Mouse (Mus musculus): ENCODE measurements around the gene Upp2. TPM values are rescaled to one million over a fixed set of nuclear protein-coding genes. Genes with fewer than 3 reads are reported as not detected.

Gene Upp2
- polyA plus RNA-seq, 1 experiment = 7.6 TPM

DNA sequence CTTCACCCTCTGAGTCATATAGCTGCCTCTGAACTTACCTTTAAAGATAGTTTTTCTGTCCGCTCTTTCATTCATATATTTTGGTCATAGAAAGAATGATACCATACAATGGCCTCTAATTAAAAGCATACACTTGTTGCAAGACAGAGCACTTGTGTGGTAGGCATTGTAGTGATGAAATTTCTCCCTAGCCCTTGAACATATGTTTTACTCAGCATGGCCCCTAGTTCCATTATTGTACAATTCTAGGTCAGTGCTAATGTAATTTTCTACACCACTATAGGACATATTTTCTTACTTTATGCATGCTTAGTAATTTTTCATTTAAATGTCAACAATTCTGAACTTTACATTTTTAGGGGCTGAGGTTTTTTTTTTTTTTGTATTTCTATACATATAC, 89.9 kb downstream of the Upp2 start:
- H3K36me3 ChIP-seq (ENCODE audit: control insufficient read depth, insufficient read depth, low read length) = no peaks in the 10 kb centered on the region
- H3K4me1 ChIP-seq (ENCODE audit: control insufficient read depth, insufficient read depth, insufficient read length, low read length) = no peaks in the 10 kb centered on the region
- 89% methylated on average over 1 of the region's 1 CpGs for WGBS
- no peak overlapping the region for H3K4me3 ChIP-seq (ENCODE audit: low read depth, low read length)
- no peaks in the 10 kb centered on the region for H3K27me3 ChIP-seq (ENCODE audit: control insufficient read depth, insufficient read depth, low read length)
- TF ChIP-seq CTCF (IDR thresholded peaks at IDR 0.05; ENCODE audit: extremely low read depth, insufficient read length, insufficient replicate concordance, low read depth, low read length) = no peak
- TF ChIP-seq POLR2A (IDR thresholded peaks at IDR 0.05; ENCODE audit: low read depth, low read length) = no peak
- H3K27ac ChIP-seq (ENCODE audit: insufficient read depth, low read depth, low read length) = no peak overlapping the region

DNA sequence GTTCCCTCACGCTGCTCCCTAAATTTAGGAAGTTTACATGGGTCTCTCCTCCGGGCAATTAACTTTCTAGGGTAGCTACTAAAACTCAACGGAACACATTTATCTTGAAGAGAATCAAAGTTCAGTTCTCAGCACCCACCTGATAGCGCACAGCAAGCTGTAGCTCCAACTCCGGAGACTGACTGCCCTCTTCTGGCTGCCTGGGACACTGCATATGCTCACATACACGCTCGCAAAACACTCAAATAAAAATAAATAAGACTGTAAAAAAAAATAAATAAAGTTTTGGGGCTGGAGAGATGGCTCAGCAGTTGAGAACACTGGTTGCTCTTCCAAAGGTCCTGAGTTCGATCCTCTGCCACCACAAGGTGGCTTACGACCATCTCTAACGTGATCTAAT, 90.8 kb downstream of the Upp2 start:
- no peak for TF ChIP-seq POLR2A (IDR thresholded peaks at IDR 0.05; ENCODE audit: low read depth, low read length)
- H3K27me3 ChIP-seq (ENCODE audit: control insufficient read depth, insufficient read depth, low read length) = no peaks in the 10 kb centered on the region
- no peak overlapping the region for H3K27ac ChIP-seq (ENCODE audit: insufficient read depth, low read depth, low read length)
- 92% methylated on average over 10 of the region's 10 CpGs for WGBS
- no peaks in the 10 kb centered on the region for H3K4me1 ChIP-seq (ENCODE audit: control insufficient read depth, insufficient read depth, insufficient read length, low read length)
- no peak overlapping the region for H3K4me3 ChIP-seq (ENCODE audit: low read depth, low read length)
- no peaks in the 10 kb centered on the region for H3K36me3 ChIP-seq (ENCODE audit: control insufficient read depth, insufficient read depth, low read length)

- Histone ChIP-seq H3K4me1 (ENCODE audit: control insufficient read depth, insufficient read depth, insufficient read length, low read length) (no peaks in the 10 kb centered on the region), H3K27me3 (ENCODE audit: control insufficient read depth, insufficient read depth, low read length) (no peaks in the 10 kb centered on the region), H3K4me3 (ENCODE audit: low read depth, low read length) (no peak overlapping the region), H3K27ac (ENCODE audit: insufficient read depth, low read depth, low read length) (no peak overlapping the region), H3K36me3 (ENCODE audit: control insufficient read depth, insufficient read depth, low read length) (no peaks in the 10 kb centered on the region)
- TF ChIP-seq CTCF (IDR thresholded peaks at IDR 0.05; ENCODE audit: extremely low read depth, insufficient read length, insufficient replicate concordance, low read depth, low read length) (no peak), POLR2A (IDR thresholded peaks at IDR 0.05; ENCODE audit: low read depth, low read length) (no peak)
- WGBS = 77% methylated on average over 13 of the region's 13 CpGs
Observed at GRCm38 (mm10) chr2:58660591-58660990, 93.5 kb downstream of the Upp2 start.

DNA sequence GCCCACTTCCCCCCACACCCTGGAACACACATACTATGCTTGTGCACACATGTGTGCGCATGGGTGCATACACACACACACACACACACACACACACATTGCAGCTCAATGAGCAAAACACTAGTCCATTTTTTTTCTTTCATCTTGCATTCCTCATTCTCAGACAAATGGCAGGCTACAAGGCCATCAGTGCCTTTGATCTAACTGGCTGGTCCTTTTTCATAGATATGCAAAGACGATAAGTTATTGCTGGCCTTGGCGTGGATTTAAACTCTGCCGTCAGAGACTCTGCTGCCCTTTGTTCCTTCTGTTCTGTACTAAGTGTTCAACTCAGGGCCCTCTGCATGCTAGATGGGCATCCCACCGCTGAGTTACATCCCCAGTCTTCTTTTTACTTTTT, 94.0 kb downstream of the Upp2 start:
- 73% methylated on average over 5 of the region's 5 CpGs for WGBS
- TF ChIP-seq POLR2A (IDR thresholded peaks at IDR 0.05; ENCODE audit: low read depth, low read length) (no peak), CTCF (IDR thresholded peaks at IDR 0.05; ENCODE audit: extremely low read depth, insufficient read length, insufficient replicate concordance, low read depth, low read length) (no peak)
- Histone ChIP-seq H3K36me3 (ENCODE audit: control insufficient read depth, insufficient read depth, low read length) (no peaks in the 10 kb centered on the region), H3K4me1 (ENCODE audit: control insufficient read depth, insufficient read depth, insufficient read length, low read length) (no peaks in the 10 kb centered on the region), H3K27me3 (ENCODE audit: control insufficient read depth, insufficient read depth, low read length) (no peaks in the 10 kb centered on the region), H3K27ac (ENCODE audit: insufficient read depth, low read depth, low read length) (no peak overlapping the region), H3K4me3 (ENCODE audit: low read depth, low read length) (no peak overlapping the region)

DNA sequence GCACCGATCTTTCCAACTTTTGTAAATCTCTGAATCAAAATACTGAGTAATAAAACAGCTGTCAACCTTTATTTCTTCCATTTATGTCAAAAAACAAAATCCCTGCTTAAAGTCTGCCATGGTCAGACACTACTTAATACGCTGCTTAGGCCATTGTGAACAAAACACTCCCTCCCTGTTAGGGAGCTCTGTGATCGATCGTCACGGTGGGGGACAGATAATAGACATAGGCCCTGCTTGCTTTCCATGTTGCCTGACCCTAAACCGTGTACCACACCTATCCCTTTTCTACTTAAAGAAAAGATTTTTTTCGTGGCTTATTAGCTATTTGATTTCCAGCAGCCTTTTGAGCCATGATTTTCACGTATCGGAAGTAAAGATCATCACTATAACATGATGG, 95.6 kb downstream of the Upp2 start:
- H3K27ac ChIP-seq (ENCODE audit: insufficient read depth, low read depth, low read length) = no peak overlapping the region
- no peaks in the 10 kb centered on the region for H3K4me1 ChIP-seq (ENCODE audit: control insufficient read depth, insufficient read depth, insufficient read length, low read length)
- WGBS = 88% methylated on average over 9 of the region's 9 CpGs
- no peaks in the 10 kb centered on the region for H3K36me3 ChIP-seq (ENCODE audit: control insufficient read depth, insufficient read depth, low read length)
- H3K4me3 ChIP-seq (ENCODE audit: low read depth, low read length) = no peak overlapping the region
- no peaks in the 10 kb centered on the region for H3K27me3 ChIP-seq (ENCODE audit: control insufficient read depth, insufficient read depth, low read length)
- TF ChIP-seq CTCF (IDR thresholded peaks at IDR 0.05; ENCODE audit: extremely low read depth, insufficient read length, insufficient replicate concordance, low read depth, low read length) (no peak), POLR2A (IDR thresholded peaks at IDR 0.05; ENCODE audit: low read depth, low read length) (no peak)

- no peak overlapping the region for H3K4me3 ChIP-seq (ENCODE audit: low read depth, low read length)
- no peak for TF ChIP-seq POLR2A (IDR thresholded peaks at IDR 0.05; ENCODE audit: low read depth, low read length)
- TF ChIP-seq CTCF (IDR thresholded peaks at IDR 0.05; ENCODE audit: extremely low read depth, insufficient read length, insufficient replicate concordance, low read depth, low read length) = no peak
- WGBS = 71% methylated on average over 7 of the region's 7 CpGs
- H3K36me3 ChIP-seq (ENCODE audit: control insufficient read depth, insufficient read depth, low read length) = no peaks in the 10 kb centered on the region
- H3K27me3 ChIP-seq (ENCODE audit: control insufficient read depth, insufficient read depth, low read length) = no peaks in the 10 kb centered on the region
- no peak overlapping the region for H3K27ac ChIP-seq (ENCODE audit: insufficient read depth, low read depth, low read length)
- no peaks in the 10 kb centered on the region for H3K4me1 ChIP-seq (ENCODE audit: control insufficient read depth, insufficient read depth, insufficient read length, low read length)
Observed at GRCm38 (mm10) chr2:58663404-58664120, 96.5 kb downstream of the Upp2 start.

- H3K4me1 ChIP-seq (ENCODE audit: control insufficient read depth, insufficient read depth, insufficient read length, low read length) = no peaks in the 10 kb centered on the region
- 76% methylated on average over 12 of the region's 12 CpGs for WGBS
Observed at GRCm38 (mm10) chr2:58665081-58665814, 98.2 kb downstream of the Upp2 start.

More at GRCm38 (mm10) chr2:58665081-58665814, 98.2 kb downstream of the Upp2 start:
- Histone ChIP-seq H3K27me3 (ENCODE audit: control insufficient read depth, insufficient read depth, low read length) (no peaks in the 10 kb centered on the region), H3K4me3 (ENCODE audit: low read depth, low read length) (no peak overlapping the region), H3K27ac (ENCODE audit: insufficient read depth, low read depth, low read length) (no peak overlapping the region), H3K36me3 (ENCODE audit: control insufficient read depth, insufficient read depth, low read length) (no peaks in the 10 kb centered on the region)
- TF ChIP-seq CTCF (IDR thresholded peaks at IDR 0.05; ENCODE audit: extremely low read depth, insufficient read length, insufficient replicate concordance, low read depth, low read length) (peak; percentile 80; the same call in 1 of the 2 replicates), POLR2A (IDR thresholded peaks at IDR 0.05; ENCODE audit: low read depth, low read length) (no peak)

All from small intestine, adult 2 months (tissue).